Mouse (Mus musculus) embryonic facial prominence, embryonic 12.5 days (tissue): ENCODE data around the gene Olfr1424. TPM values are rescaled to one million over a fixed set of nuclear protein-coding genes. Genes with fewer than 3 reads are reported as not detected.

Source experiments
- ATAC-seq: fragments of 200-750 bp; cut with Nextera tagmentation; 2 replicates; pipeline ENCODE4 v1.8.0; 2017; ENCODE audit not compliant: insufficient number of reproducible peaks, insufficient read depth, low FRiP score, low TSS enrichment
- H3K27ac ChIP-seq: fragments of 300-500 bp; sonication (generic); 2 replicates; pipeline ENCODE4 v1.5.1; 2016; ENCODE audit warnings: mild to moderate bottlenecking
- H3K27me3 ChIP-seq: fragments of 300-500 bp; sonication (generic); 2 replicates; pipeline ENCODE4 v1.6.1; 2016; ENCODE audit warnings: mild to moderate bottlenecking, moderate library complexity
- H3K36me3 ChIP-seq: fragments of 300-500 bp; sonication (generic); 2 replicates; pipeline ENCODE4 v1.6.1; 2016; ENCODE audit warnings: mild to moderate bottlenecking
- H3K4me1 ChIP-seq: fragments of 300-500 bp; sonication (generic); 2 replicates; pipeline ENCODE4 v1.6.1; 2016
- H3K4me2 ChIP-seq: fragments of 300-500 bp; sonication (generic); replicated peaks from 2 replicates; pipeline ENCODE4 v1.6.1; 2016; ENCODE audit warnings: mild to moderate bottlenecking, moderate library complexity
- H3K4me3 ChIP-seq: fragments of 300-500 bp; sonication (generic); 2 replicates; pipeline ENCODE4 v1.5.1; 2016; ENCODE audit warnings: mild to moderate bottlenecking
- H3K9ac ChIP-seq: fragments of 300-500 bp; sonication (generic); 2 replicates; pipeline ENCODE4 v1.6.1; 2016; ENCODE audit warnings: mild to moderate bottlenecking, moderate library complexity
- H3K9me3 ChIP-seq: fragments of 300-500 bp; sonication (generic); 2 replicates; pipeline ENCODE4 v1.6.1; 2016; ENCODE audit warnings: mild to moderate bottlenecking, moderate library complexity
- WGBS: fragments of 180-500 bp; shearing (Covaris S2); methylation state at CpG from one replicate; pipeline ENCODE4 v1.1.7; 2016; 5-methylcytosine and 5-hydroxymethylcytosine counted together
- polyA plus RNA-seq: library from polyadenylated mRNA; unstranded; fragments of >200 nt; fragmentation: Nextera tagmentation; extraction: Ambion mirVana; gene quantifications from 2 replicates; pipeline ENCODE4 v1.2.1, GENCODE M21; 2016

Gene Olfr1424
- polyA plus RNA-seq, 1 experiment from 2014 or later = not detected

GRCm38 (mm10) chr19:12016192-12016591 is 46.3 kb downstream of the Olfr1424 start:
- no peaks in the 10 kb centered on the region for H3K36me3 ChIP-seq
- H3K27me3 ChIP-seq = no peaks in the 10 kb centered on the region
- no peaks in the 10 kb centered on the region for H3K9me3 ChIP-seq
- no peaks in the 10 kb centered on the region for H3K4me1 ChIP-seq
- no peak overlapping the region for H3K4me3 ChIP-seq
- 68% methylated on average over 4 of the region's 4 CpGs for WGBS
- no peak for ATAC-seq
- no peak overlapping the region for H3K27ac ChIP-seq
- H3K9ac ChIP-seq = no peak overlapping the region
- no peak overlapping the region for H3K4me2 ChIP-seq

DNA sequence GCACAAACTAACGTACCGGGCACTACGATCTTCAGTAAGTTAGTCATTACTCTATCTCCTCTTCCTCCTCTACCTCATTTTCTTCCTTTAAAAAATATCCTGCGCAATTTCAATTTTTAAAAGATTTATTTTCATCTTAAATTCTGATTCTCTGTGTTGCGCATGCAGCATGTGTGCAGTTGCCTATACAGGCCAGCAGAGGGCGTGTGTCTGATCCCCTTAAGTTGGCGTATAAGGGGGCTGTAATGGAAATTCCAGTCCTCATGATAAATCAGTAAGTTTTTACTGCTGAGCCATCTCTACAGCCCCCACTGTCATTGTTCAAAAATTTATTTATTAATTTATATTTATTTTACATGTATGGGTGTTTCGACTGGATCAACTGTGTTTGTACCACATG is 46.8 kb downstream of the Olfr1424 start:
- Histone ChIP-seq H3K36me3 (no peaks in the 10 kb centered on the region), H3K4me2 (no peak overlapping the region), H3K4me3 (no peak overlapping the region), H3K27me3 (no peaks in the 10 kb centered on the region), H3K27ac (no peak overlapping the region), H3K9ac (no peak overlapping the region), H3K9me3 (no peaks in the 10 kb centered on the region), H3K4me1 (no peaks in the 10 kb centered on the region)
- ATAC-seq = no peak
- 68% methylated on average over 8 of the region's 8 CpGs for WGBS

DNA sequence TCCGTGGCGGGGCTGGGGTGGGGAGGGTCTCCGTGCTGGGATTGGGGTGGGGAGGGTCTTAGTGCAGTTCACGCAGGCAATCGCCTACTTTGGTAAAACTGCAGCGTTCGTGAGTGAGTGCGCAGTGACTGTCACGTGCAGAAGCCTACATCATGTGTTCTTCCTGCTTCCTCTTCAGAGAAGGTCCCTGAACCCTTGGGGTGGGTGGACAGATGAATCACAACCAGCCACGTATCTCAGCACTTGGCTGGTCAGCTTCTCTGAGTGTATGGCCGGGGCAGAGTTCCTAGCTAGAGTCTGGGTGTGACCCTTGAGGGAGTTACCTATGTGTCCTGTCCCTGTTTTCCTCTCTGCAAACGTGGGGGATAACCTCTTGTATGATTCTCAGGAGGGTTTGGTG is 49.3 kb downstream of the Olfr1424 start:
- WGBS = 0% methylated on average over 12 of the region's 12 CpGs
- H3K9ac ChIP-seq = peak overlapping the region; percentile 30; the same call in 1 of the 2 replicates
- H3K27ac ChIP-seq = no peak overlapping the region

GRCm38 (mm10) chr19:12012615-12013014 is 49.9 kb downstream of the Olfr1424 start:
- no peak overlapping the region for H3K27ac ChIP-seq

More for the DNA sequence above, 49.3 kb downstream of the Olfr1424 start:
- Histone ChIP-seq H3K4me3 (peak overlapping the region; percentile 64), H3K4me1 (no peaks in the 10 kb centered on the region), H3K4me2 (peak overlapping the region; percentile 55), H3K36me3 (no peaks in the 10 kb centered on the region), H3K9me3 (no peaks in the 10 kb centered on the region), H3K27me3 (no peaks in the 10 kb centered on the region)
- no peak for ATAC-seq

DNA sequence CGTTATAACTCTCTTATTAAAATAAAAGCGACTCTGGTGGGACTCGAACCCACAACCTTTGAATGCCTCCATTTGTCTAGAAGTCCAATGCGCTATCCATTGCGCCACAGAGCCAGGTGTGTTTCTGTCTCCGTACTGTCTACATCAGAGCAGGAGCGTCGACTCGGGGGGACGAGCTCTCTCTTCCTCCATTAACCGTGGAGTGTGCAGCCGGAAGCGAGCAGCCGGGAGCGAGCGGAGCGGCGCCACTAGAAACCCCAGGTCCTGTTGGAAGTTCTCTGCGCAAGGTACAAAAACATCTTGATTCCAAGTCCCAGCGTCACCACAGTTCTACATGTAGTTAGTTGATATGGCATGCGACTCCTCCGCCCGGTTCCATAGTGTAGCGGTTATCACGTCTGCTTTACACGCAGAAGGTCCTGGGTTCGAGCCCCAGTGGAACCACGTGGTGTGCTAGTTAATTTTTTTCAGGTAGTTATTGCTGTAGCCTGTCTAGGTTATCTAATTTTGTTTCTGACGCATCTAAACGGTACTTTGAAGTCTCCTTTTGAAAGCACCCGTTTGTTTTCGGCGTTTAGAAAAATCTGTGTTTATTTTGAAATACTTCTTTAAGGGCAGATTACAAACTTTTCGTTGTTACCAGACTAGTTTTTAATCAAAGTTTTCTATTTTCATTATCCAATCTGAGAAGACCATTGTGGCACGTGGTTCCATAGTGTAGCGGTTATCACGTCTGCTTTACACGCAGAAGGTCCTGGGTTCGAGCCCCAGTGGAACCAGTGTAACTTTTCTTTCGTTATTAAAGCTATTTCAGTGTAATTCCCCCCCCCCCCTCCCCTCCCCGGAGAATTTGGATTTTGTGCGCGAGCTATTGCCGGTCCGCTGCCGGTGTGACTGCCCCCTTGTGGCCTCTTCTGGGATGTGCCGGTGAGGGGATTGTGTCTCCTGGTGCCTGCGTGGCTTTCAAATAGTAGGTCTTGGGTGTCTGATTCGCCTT is 50.6 kb downstream of the Olfr1424 start:
- no peaks in the 10 kb centered on the region for H3K36me3 ChIP-seq
- 0 out of 2 replicates have a peak, but pooled peaks cover 3% of the 10 kb centered on the region for H3K4me1 ChIP-seq
- no peaks in the 10 kb centered on the region for H3K27me3 ChIP-seq
- under 1% methylated on average over 49 of the region's 49 CpGs for WGBS
- H3K9ac ChIP-seq = no peak overlapping the region
- ATAC-seq = peak; percentile 75
- peak overlapping the region; percentile 64 for H3K4me3 ChIP-seq
- H3K9me3 ChIP-seq = no peaks in the 10 kb centered on the region
- peak overlapping the region; percentile 55 for H3K4me2 ChIP-seq
- H3K27ac ChIP-seq = peak overlapping the region; percentile 74

More at GRCm38 (mm10) chr19:12012615-12013014, 49.9 kb downstream of the Olfr1424 start:
- Histone ChIP-seq H3K9ac (no peak overlapping the region), H3K4me3 (peak overlapping the region; percentile 64), H3K27me3 (no peaks in the 10 kb centered on the region), H3K9me3 (no peaks in the 10 kb centered on the region), H3K4me2 (peak overlapping the region; percentile 55), H3K4me1 (no peaks in the 10 kb centered on the region), H3K36me3 (no peaks in the 10 kb centered on the region)
- 1% methylated on average over 10 of the region's 10 CpGs for WGBS
- no peak for ATAC-seq

GRCm38 (mm10) chr19:12010916-12011559 is 51.4 kb downstream of the Olfr1424 start:
- H3K4me2 ChIP-seq = peak overlapping the region; percentile 55
- H3K9ac ChIP-seq = 0 out of 2 replicates have a peak overlapping the region, but pooled peaks have one; percentile 73
- H3K4me1 ChIP-seq = 0 out of 2 replicates have a peak, but pooled peaks cover 6% of the 10 kb centered on the region
- under 1% methylated on average over 26 of the region's 26 CpGs for WGBS
- no peaks in the 10 kb centered on the region for H3K36me3 ChIP-seq
- no peaks in the 10 kb centered on the region for H3K27me3 ChIP-seq
- ATAC-seq = peak; percentile 49
- H3K4me3 ChIP-seq = peak overlapping the region; percentile 64
- no peaks in the 10 kb centered on the region for H3K9me3 ChIP-seq
- peak overlapping the region; percentile 87 for H3K27ac ChIP-seq

DNA sequence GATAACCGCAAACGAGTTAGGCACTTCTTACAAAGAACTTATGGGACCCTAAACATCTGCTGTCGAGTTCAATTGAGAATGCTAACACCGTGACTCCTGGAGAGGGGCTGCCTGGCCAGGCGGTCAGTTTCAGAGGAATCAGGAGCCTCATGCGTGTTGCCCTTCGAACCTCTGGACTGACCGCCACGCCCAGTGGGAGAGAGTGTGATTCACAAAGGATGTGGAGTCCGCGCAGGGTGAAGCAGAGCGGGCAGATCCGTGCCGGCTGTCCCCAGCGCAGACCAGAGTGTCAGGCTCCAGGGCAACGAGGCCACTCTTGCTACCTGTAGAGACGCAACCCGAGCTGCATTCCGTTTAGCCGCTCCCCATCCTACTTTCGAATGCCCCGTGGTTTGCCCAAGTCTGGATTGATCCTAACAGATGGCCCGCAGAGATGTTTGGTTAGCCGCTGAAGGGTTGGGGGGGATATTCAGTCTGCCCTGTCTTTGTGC is 52.2 kb downstream of the Olfr1424 start:
- under 1% methylated on average over 24 of the region's 24 CpGs for WGBS
- Histone ChIP-seq H3K27me3 (no peaks in the 10 kb centered on the region), H3K9me3 (no peaks in the 10 kb centered on the region), H3K4me3 (peak overlapping the region; percentile 64), H3K4me2 (peak overlapping the region; percentile 55), H3K9ac (peak overlapping the region; percentile 73), H3K4me1 (0 out of 2 replicates have a peak, but pooled peaks cover 6% of the 10 kb centered on the region), H3K27ac (peak overlapping the region; percentile 87), H3K36me3 (no peaks in the 10 kb centered on the region)
- peak; percentile 24; the same call in 1 of the 2 replicates for ATAC-seq

DNA sequence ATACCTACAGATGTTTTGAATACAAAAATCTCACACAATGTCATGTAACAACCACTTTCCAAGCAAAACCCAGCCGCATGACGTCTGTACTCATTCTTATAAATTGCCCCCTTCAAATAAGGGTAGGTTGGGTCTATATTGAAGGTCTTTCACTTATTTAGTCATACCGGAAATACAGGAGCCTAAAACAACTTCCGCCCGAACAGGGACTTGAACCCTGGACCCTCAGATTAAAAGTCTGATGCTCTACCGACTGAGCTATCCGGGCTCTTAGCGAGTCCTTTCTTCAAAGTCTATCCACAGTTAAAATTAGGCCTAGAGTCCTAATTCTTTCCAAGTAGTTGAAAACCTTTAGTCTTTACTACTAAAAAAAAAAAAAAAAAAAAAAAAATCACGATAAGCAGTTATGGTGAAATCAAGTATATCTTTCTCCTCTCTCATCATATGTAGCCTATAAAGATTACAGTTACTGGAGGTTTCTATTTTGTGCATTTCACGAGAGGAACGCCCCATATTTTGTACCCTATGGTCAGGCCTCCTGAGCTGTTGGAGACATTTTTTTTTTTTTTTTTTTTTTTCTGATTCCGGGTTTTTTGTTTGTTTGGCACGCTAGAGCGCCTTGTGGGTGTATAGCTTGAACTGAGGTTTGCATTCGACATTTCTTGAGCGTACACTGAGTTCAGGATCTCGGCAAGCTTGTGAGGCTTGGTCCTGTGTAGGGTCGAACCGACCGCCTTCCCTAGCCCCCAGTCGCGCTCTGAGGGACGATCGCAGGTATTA is 52.8 kb downstream of the Olfr1424 start:
- H3K27me3 ChIP-seq = no peaks in the 10 kb centered on the region
- peak overlapping the region; percentile 64 for H3K4me3 ChIP-seq
- peak overlapping the region; percentile 87 for H3K27ac ChIP-seq
- peak overlapping the region; percentile 73 for H3K9ac ChIP-seq
- WGBS = 1% methylated on average over 24 of the region's 24 CpGs
- H3K36me3 ChIP-seq = no peaks in the 10 kb centered on the region
- peaks cover 7% of the 10 kb centered on the region; the same call in 1 of the 2 replicates for H3K4me1 ChIP-seq
- H3K4me2 ChIP-seq = peak overlapping the region; percentile 55
- no peaks in the 10 kb centered on the region for H3K9me3 ChIP-seq
- ATAC-seq = 0 out of 2 replicates have a peak, but pooled peaks have one; percentile 1

Other genes starting within 250 kb of the Olfr1424 start
- gene Stx3, start 243.3 kb downstream of the Olfr1424 start, polyA plus RNA-seq = 8.4 and 9.0 TPM in 2 replicates
- not detected in 2 replicates for gene Olfr1417, start 223.5 kb downstream of the Olfr1424 start, polyA plus RNA-seq
- gene Olfr1418, start 201.6 kb downstream of the Olfr1424 start, polyA plus RNA-seq = not detected in 2 replicates
- gene Olfr1419, start 187.6 kb downstream of the Olfr1424 start, polyA plus RNA-seq = not detected in 2 replicates
- 0.14 and 0.15 TPM in 2 replicates for gene Olfr1420, start 176.1 kb downstream of the Olfr1424 start, polyA plus RNA-seq
- 19.4 and 20.6 TPM in 2 replicates for gene Patl1, start 150.3 kb downstream of the Olfr1424 start, polyA plus RNA-seq
- 5.6 and 6.0 TPM in 2 replicates for gene Osbp, start 96.7 kb downstream of the Olfr1424 start, polyA plus RNA-seq
- not detected in 2 replicates for gene Olfr1423, start 21.4 kb downstream of the Olfr1424 start, polyA plus RNA-seq
- not detected in 2 replicates for gene Olfr1425, start 15.0 kb upstream of the Olfr1424 start, polyA plus RNA-seq
- not detected in 2 replicates for gene Olfr1426, start 29.3 kb upstream of the Olfr1424 start, polyA plus RNA-seq
- not detected in 2 replicates for gene Olfr1427, start 40.7 kb upstream of the Olfr1424 start, polyA plus RNA-seq
- not detected in 2 replicates for gene Olfr1428, start 53.2 kb upstream of the Olfr1424 start, polyA plus RNA-seq
- not detected in 2 replicates for gene Olfr76, start 60.5 kb upstream of the Olfr1424 start, polyA plus RNA-seq
- not detected in 2 replicates for gene Olfr1555-ps1, start 107.4 kb upstream of the Olfr1424 start, polyA plus RNA-seq
- gene Olfr1431, start 138.0 kb upstream of the Olfr1424 start, polyA plus RNA-seq = not detected in 2 replicates
- gene Olfr1432, start 169.9 kb upstream of the Olfr1424 start, polyA plus RNA-seq = not detected in 2 replicates
- not detected in 2 replicates for gene Olfr262, start 179.0 kb upstream of the Olfr1424 start, polyA plus RNA-seq
- gene Olfr235, start 198.3 kb upstream of the Olfr1424 start, polyA plus RNA-seq = not detected in 2 replicates
- gene Olfr1434, start 217.2 kb upstream of the Olfr1424 start, polyA plus RNA-seq = 0.08 TPM in 1 of 2 replicates, not detected in the other
- gene Olfr1436, start 236.4 kb upstream of the Olfr1424 start, polyA plus RNA-seq = not detected in 2 replicates